Mouse (Mus musculus) small intestine, adult 2 months (tissue): ENCODE results near the gene Atp5g3.

Experiments used
- CTCF ChIP-seq: fragments of 200-500 bp; IDR thresholded peaks from 2 replicates; pipeline ENCODE4 v1.5.1; 2012; ENCODE audit warnings: low read depth, mild to moderate bottlenecking, control low read depth, inconsistent platforms, low read length, moderate library complexity, mixed read lengths; ENCODE audit not compliant: insufficient replicate concordance, insufficient read length; ENCODE audit errors: extremely low read depth
- POLR2A ChIP-seq: fragments of 200-500 bp; IDR thresholded peaks from 2 replicates; pipeline ENCODE4 v1.6.1; 2012; ENCODE audit warnings: low read depth, mild to moderate bottlenecking, control low read depth, inconsistent platforms, low read length, moderate library complexity

DNA sequence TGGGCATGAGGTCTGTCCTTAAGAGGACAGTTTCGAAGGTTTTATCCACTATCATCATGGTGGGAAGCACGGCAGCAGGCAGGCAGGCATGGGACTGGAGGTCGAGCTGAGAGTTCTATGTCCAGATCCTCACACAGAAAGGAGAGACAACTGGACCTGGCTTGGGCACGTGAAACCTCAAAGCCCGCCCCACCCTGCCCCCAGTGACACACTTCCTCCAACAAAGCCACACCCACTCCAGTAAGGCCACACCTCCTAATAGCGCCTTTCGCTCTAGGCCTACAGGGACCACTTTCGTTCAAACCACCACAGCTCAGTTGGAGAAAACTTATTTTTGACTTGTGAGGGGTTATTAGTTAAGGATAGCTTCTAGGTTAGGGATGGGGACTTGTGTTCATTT lies 32.6 kb upstream of the Atp5g3 start:
- TF ChIP-seq POLR2A (no peak), CTCF (no peak)
